Mouse (Mus musculus) neural tube, embryonic 15.5 days (tissue): ENCODE results near the gene Vmn1r230. TPM values are rescaled to one million over a fixed set of nuclear protein-coding genes. Genes with fewer than 3 reads are reported as not detected.

Experiments used
- ATAC-seq: fragments of 200-750 bp; cut with Nextera tagmentation; 2 replicates; pipeline ENCODE4 v1.8.0; 2017; ENCODE audit warnings: mild to moderate bottlenecking, moderate TSS enrichment, moderate library complexity; ENCODE audit not compliant: low FRiP score
- H3K27ac ChIP-seq: fragments of 300-500 bp; sonication (generic); replicated peaks from 2 replicates; pipeline ENCODE4 v1.5.1; 2015; ENCODE audit warnings: mild to moderate bottlenecking, inconsistent platforms
- H3K27me3 ChIP-seq: fragments of 300-500 bp; sonication (generic); replicated peaks from 2 replicates; pipeline ENCODE4 v1.6.1; 2015; ENCODE audit warnings: inconsistent platforms
- H3K36me3 ChIP-seq: fragments of 300-500 bp; sonication (generic); 2 replicates; pipeline ENCODE4 v1.6.1; 2015; ENCODE audit warnings: inconsistent platforms
- H3K4me1 ChIP-seq: fragments of 300-500 bp; sonication (generic); 2 replicates; pipeline ENCODE4 v1.6.1; 2015; ENCODE audit warnings: inconsistent platforms
- H3K4me2 ChIP-seq: fragments of 300-500 bp; sonication (generic); 2 replicates; pipeline ENCODE4 v1.6.1; 2015; ENCODE audit warnings: inconsistent platforms, mild to moderate bottlenecking, moderate library complexity
- H3K4me3 ChIP-seq: fragments of 300-500 bp; sonication (generic); replicated peaks from 2 replicates; pipeline ENCODE4 v1.5.1; 2015; ENCODE audit warnings: mild to moderate bottlenecking, inconsistent platforms
- H3K9ac ChIP-seq: fragments of 300-500 bp; sonication (generic); replicated peaks from 2 replicates; pipeline ENCODE4 v1.6.1; 2015; ENCODE audit warnings: mild to moderate bottlenecking, inconsistent platforms
- H3K9me3 ChIP-seq: fragments of 300-500 bp; sonication (generic); replicated peaks from 2 replicates; pipeline ENCODE4 v1.6.1; 2016; ENCODE audit warnings: inconsistent platforms
- WGBS: fragments of 180-500 bp; shearing (Covaris S2); methylation state at CpG from one replicate; pipeline ENCODE4 v1.1.7; 2015; ENCODE audit warnings: mixed read lengths; 5-methylcytosine and 5-hydroxymethylcytosine counted together
- polyA plus RNA-seq: library from polyadenylated mRNA; unstranded; fragments of >200 nt; fragmentation: Nextera tagmentation; extraction: Ambion mirVana; gene quantifications from 2 replicates; pipeline ENCODE4 v1.2.1, GENCODE M21; 2015

The Vmn1r230 gene
- not detected in 2 replicates for polyA plus RNA-seq

DNA sequence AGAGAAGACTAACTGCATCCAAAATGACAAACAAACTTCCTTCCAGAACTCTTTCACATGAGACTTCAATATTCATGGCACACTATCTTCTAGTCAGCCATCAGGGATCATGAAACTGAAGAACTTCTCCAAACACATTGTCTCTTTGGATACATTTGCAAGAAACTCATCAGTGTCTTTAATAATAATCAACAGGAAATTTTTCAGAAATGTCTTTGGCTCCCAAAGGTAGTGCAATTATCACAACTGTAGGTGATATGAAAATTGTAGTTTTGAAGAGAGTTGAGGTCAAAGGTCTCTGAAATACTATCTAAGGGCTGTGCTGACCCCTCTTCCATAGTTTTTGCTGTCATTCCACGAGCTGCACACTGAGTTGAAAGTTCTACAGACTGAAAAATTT, at the start of gene Vmn1r230:
TSS of gene Vmn1r230 (plus strand) at position 301 of the 400 bp plus-strand sequence.
- Histone ChIP-seq H3K9me3 (no peaks in the 10 kb centered on the region), H3K27me3 (no peaks in the 10 kb centered on the region), H3K4me3 (no peak within 1 kb of the TSS), H3K4me2 (no peak within 1 kb of the TSS), H3K36me3 (no peaks in the 10 kb centered on the region), H3K9ac (no peak within 1 kb of the TSS), H3K27ac (no peak within 1 kb of the TSS), H3K4me1 (no peaks in the 10 kb centered on the region)
- ATAC-seq, result no peak
- WGBS, result 19% methylated on average over 1 of the region's 1 CpGs

DNA sequence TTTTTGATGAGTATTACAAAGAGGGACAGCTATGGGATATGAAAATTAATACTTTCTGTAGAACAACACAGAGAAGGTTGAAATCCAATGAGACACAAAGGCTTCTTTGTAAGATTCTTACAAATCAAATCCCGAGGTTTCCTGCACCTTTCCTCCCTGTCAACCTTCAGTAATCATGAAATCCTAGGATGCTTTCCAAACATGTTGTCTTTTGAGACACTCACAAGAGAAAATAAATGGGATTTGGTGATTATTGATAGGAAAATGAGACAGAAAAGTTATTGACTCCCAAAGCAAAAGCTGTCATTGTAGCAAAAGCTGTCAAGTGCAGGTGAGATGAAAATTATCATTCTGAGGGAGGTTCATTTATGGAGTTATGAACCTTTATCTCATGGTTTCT, 29.0 kb upstream of the Vmn1r230 start, which contains the start of gene Vmn1r229:
TSS of gene Vmn1r229 (plus strand) at position 301 of the 400 bp plus-strand sequence.
- WGBS, result 67% methylated on average over 1 of the region's 1 CpGs
- no peak within 1 kb of the TSS for H3K4me3 ChIP-seq
- H3K9me3 ChIP-seq, result peaks cover 14% of the 10 kb centered on the region; the same call in 1 of the 2 replicates
- H3K27ac ChIP-seq, result no peak within 1 kb of the TSS
- no peaks in the 10 kb centered on the region for H3K4me1 ChIP-seq
- no peak within 1 kb of the TSS for H3K9ac ChIP-seq
- H3K4me2 ChIP-seq, result no peak within 1 kb of the TSS
- no peaks in the 10 kb centered on the region for H3K36me3 ChIP-seq
- no peak for ATAC-seq
- no peaks in the 10 kb centered on the region for H3K27me3 ChIP-seq

Other genes with a start within 250 kb of the Vmn1r230 start
- not detected in 2 replicates for gene Vmn2r110, start 244.0 kb upstream of the Vmn1r230 start, polyA plus RNA-seq
- not detected in 2 replicates for gene Fpr-rs3, start 215.6 kb upstream of the Vmn1r230 start, polyA plus RNA-seq
- gene Vmn1r226, start 157.6 kb upstream of the Vmn1r230 start, polyA plus RNA-seq, result not detected in 2 replicates
- not detected in 2 replicates for gene Vmn1r227, start 110.6 kb upstream of the Vmn1r230 start, polyA plus RNA-seq
- not detected in 2 replicates for gene Vmn1r228, start 54.3 kb upstream of the Vmn1r230 start, polyA plus RNA-seq
- 0.01 TPM in 1 of 2 replicates, not detected in the other for gene Vmn1r229, start 28.9 kb upstream of the Vmn1r230 start, polyA plus RNA-seq
- not detected in 2 replicates for gene Vmn1r231, start 64.6 kb downstream of the Vmn1r230 start, polyA plus RNA-seq
- not detected in 2 replicates for gene Vmn1r232, start 79.3 kb downstream of the Vmn1r230 start, polyA plus RNA-seq
- 748 and 813 TPM in 2 replicates for gene Ppp2r1a, start 104.9 kb downstream of the Vmn1r230 start, polyA plus RNA-seq
- not detected in 2 replicates for gene Vmn1r233, start 156.0 kb downstream of the Vmn1r230 start, polyA plus RNA-seq
- gene Zfp160, start 168.5 kb downstream of the Vmn1r230 start, polyA plus RNA-seq, result 15.3 and 15.9 TPM in 2 replicates